Mouse (Mus musculus) olfactory bulb, adult 2 months (tissue): ENCODE data around the gene Gpr155.

Experiments
- CTCF ChIP-seq: fragments of 200-500 bp; IDR thresholded peaks from 2 replicates; pipeline ENCODE4 v1.5.1; 2012; ENCODE audit warnings: low read depth, mild to moderate bottlenecking, low read length, moderate library complexity; ENCODE audit not compliant: insufficient read depth
- POLR2A ChIP-seq: fragments of 200-500 bp; IDR thresholded peaks from 2 replicates; pipeline ENCODE4 v1.6.1; 2012; ENCODE audit warnings: mild to moderate bottlenecking, low read depth, low read length, moderate library complexity; ENCODE audit not compliant: insufficient read depth

DNA sequence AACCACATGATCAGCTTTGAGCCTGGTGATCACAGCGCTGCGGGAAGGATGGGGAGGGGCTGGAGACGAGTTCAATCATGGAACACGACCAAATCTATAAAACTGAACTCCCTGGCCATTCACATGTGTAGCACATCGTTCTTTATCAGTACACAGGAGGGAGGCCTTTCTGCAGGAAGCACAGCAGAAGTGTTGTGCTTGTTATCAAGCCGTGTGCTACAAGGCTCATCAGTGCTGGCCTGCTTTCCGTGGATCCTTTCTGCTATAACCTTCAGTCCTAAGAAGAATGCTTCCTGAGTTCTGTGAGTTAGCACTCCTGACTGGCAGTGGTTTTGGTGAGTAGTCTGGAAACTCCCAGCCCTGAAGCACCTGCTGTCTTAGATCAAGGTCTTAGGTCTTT lies 91.3 kb downstream of the Gpr155 start:
- TF ChIP-seq CTCF (no peak), POLR2A (no peak)
